Mouse (Mus musculus) forelimb bud, embryonic 11.5 days (tissue): ENCODE measurements around the gene Cyp2c68.
"Not testable (repeated sequence)": the region's sequence is repeated elsewhere in the genome, so short reads cannot be mapped to it uniquely, and the experiment has no call there.

ENCODE experiments used
- DNase-seq: peaks from one replicate; pipeline ENCODE4 v3.0.0-alpha.2; 2012; ENCODE audit warnings: low read depth, low spot score

The Cyp2c68 gene

DNA sequence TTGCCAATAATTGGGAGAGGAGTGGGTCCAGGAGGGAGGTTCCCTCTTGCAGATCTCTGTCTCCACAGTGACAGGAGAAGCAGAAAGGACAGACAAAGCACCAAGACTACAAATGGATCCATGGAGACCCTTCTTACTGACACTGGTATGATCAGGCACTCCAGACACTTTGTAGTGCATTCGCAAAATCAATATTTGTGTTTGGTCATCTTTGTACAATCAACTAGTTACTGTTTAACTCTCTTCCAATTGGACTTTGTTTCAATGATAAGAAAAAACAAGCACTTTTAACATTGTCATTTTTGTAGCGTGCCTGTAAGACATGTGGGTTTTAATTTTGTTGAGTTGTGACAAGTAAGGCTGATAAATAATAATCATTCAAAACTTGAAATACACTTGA is at the start of gene Cyp2c68:
Cyp2c68 (minus strand) TSS at position 135 of the 400 bp plus-strand sequence.
- DNase-seq: no peak

DNA sequence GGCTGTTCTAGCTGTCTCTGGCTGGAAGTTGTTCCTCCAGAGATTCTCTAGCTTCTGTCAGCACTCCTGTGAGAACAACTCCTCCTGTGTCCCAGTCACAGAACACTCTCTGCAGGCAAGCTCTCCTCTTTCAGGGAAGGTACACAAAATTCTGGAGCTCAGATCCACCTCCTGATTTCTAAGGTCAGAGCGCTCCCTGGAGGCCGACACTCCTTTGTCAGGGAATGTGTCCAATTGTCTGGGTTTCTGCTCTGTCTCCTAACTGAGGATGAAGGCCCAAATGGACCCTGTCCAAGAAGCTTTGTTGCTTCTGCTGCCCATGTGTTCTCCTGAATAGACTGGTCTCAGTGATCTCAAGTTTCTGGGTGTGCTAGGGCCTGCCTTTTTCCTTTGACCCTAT is 44.6 kb upstream of the Cyp2c68 start:
- not testable (repeated sequence) for DNase-seq

DNA sequence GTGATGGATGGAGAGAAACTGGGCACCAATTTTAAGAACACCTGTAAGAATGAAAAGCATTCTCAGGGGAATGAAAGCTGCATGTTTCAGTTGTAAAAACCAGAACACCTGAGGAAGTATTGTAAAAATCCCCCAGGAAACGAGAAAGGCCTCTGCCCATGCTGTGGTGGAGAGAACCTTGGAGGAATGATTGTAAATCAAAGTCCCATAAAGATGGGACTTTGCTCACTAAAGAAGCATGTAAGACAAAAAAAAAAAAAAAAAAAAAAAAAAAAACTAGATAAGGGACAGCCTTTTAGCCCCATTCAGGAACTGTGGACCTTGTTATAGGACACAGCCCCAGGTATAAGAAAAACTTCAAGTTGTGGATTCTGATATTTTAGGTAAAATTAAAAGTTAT is 4.5 kb upstream of the Cyp2c68 start:
- no peak for DNase-seq

DNA sequence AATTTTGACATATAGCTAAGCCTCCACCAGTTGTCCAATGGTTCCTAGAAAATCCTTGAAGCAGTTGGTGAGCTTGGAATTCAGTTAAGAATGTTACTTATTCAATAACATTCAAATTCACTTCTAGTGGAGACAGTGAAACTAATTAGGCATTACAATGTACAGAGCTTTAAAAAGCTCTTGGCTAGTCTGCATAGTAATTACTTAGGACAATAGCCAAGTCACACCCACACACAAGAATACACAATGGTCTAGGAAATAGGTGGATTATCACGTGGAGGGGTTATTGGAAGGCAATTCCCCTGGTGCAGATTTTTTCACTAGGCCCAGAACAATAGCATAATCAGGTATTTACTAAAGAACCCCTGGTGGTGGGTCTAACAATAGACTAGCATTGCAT is 3.5 kb upstream of the Cyp2c68 start:
- DNase-seq: not testable (repeated sequence)

DNA sequence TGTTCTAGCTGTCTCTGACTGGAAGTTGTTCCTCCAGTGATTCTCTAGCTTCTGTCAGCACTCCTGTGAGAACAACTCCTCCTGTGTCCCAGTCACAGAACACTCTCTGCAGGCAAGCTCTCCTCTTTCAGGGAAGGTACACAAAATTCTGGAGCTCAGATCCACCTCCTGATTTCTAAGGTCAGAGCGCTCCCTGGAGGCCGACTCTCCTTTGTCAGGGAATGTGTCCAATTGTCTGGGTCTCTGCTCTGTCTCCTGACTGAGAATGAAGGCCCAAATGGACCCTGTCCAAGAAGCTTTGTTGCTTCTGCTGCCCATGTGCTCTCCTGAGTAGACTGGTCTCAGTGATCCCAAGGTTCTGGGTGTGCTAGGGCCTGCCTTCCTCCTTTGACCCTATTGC is 29.7 kb downstream of the Cyp2c68 start:
- not testable (repeated sequence) for DNase-seq

DNA sequence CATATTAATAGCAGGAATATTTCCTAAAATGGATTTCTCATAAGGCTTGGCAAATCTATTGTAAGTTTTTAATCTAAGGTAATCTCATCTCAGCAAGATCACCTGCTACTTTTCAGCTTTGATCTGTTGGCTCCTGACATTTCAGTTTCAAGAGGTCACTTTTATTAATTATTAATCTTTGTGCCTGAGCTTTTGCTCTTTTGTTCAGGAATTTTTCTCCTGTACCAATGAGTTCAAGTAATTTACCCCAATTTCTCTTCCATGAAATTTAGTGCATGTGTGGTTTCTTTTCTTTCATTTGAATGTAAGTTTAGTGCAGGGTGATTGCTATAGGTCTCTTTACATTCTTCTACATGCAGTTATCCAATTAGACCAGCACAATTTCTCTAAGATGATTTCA is 75.2 kb downstream of the Cyp2c68 start:
- DNase-seq: not testable (repeated sequence)

DNA sequence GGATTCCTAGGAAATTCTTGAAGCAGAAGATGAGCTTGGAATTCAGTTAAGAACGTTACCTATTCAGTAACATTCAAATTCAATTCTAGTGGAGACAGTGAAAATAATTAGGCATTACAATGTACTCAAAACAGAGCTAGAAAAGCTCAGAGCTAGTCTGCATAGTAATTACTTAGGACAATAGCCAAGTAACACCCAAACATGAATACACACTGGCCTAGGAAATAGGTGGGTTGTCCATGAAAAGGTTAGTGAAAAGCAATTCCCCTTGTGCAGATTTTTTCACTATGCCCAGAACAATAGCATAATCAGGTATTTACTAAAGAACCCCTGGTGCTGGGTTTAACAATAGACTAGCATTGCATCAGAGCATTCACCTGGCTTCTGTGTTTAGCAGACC is 88.5 kb downstream of the Cyp2c68 start:
- DNase-seq: no peak

DNA sequence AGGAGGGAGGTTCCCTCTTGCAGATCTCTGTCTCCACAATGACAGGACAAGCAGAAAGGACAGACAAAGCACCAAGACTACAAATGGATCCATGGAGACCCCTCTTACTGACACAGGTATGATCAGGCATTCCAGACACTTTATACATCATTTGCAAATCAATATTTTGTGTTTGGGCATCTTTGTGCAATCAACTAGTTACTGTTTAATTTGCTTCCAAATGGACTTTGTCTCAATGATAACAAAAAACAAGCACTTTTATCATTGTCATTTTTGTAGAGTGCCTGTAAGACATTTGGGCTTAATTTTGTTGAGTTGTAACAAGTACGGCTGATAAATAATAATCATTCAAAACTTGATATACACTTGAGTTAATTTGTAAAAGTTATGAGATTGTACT is 91.9 kb downstream of the Cyp2c68 start, which contains the start of gene Cyp2c67:
Cyp2c67 (minus strand) TSS at position 114 of the 400 bp plus-strand sequence.
- DNase-seq: no peak

DNA sequence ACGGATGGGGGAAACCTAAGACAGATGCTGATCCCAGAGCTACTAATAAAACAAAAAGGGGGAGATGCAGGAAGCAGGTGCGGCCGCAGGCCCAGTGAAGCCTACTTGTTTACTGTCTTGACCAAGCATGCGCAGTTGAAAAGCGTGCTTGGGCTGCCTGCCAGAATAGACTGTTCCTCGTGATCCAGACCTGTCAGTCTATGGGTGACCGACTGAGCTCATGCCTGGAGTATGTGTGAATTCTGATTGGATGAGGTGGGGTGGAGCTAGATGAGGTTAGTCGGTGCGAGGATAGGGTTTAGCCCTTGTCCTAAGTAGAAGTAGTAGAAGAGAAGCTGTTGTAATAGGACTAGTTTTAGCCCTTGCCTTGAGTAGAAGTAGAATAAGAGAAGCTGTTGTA is 93.3 kb downstream of the Cyp2c68 start:
- no peak for DNase-seq

DNA sequence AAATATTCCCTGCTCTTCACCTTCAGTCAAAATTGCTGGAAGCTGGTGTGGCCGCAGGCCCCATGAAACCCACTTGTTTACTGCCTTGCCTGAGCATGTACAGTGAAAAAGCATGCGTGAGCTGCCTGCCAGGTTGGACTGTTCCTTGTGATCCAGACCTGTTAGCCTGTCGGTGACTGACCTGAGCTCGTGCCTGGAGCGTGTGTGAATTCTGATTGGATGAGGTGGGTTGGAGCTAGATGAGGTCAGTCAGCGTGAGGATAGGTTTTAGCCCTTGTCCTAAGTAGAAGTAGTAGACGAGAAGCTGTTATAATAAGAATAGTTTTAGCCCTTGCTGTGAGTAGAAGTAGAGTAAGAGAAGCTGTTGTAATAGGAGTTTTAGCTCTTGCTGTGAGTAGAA is 96.3 kb downstream of the Cyp2c68 start:
- not testable (repeated sequence) for DNase-seq
